Mouse (Mus musculus) heart, postnatal 10 days (tissue): ENCODE results near the gene Scrn3. TPM values are rescaled to one million over a fixed set of nuclear protein-coding genes. Genes with fewer than 3 reads are reported as not detected.

Experiments used
- DNase-seq, 2 experiments: peaks; one replicate each; pipeline ENCODE4 v3.0.0; 2021
- intact Hi-C: fragments of 180-260 bp; cut with DNase I; formaldehyde crosslinking; loops from one replicate; pipeline ENCODE4 v1.15.1; 2025
- total RNA-seq, 2 experiments: library from RNA; stranded (reverse); gene quantifications; 2 replicates each; pipeline ENCODE4 v1.2.3; 2021

The Scrn3 gene
- 10 to 100 TPM; 14.0 to 17.4 TPM for total RNA-seq

DNA sequence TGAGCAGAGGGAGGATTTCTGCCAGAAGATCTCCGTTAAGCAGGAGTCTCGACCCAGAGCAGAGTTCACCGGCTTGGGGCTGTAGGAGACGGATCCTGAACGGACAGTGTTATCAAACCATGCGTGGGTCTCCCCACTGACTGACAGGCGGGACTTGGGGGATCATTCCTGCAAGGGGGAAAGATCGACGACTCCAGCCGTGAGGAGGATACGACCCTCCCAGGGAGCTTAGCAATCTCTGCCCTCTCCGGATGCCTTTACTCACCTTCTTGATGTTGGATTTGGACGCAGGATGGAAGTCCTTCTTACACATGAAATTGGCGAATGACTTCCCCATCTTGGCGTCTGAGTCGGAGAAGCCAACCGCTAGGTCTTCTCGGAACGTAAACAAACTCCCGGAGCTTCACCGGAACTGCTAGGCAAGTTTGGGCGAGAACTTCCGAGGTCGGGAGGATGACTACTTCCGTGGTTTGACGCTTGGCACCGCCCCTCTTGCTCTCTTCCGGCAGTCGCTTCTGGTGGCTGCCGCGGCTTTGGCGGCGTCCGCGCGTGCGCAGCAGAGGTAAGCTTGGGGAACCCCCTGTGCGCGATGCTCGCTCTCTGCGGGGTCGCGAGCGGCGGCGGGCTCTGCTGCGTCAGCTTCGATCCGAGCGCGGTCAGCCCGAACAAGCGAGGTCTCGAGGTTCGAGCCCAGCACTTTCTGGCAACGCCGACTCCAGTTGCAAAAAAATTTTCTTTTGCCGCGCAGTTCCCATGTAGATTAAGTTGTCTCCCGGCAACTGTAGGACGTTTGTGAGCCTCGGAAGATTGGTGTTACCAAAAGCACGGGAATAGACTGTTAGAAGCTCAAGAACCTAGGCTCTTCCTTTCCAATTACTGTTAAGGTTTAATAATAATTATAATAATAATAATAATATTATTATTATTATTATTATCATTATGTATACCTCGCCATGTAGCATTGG, at the start of gene Scrn3, which contains the start of gene Cir1:
Gene Scrn3 (plus strand): TSS at position 450 of the 965 bp plus-strand sequence.
Gene Cir1 (minus strand): TSS at position 550 of the 965 bp plus-strand sequence.
- DNase-seq, result peak; percentile 96 to 97
- intact Hi-C loops, result loop anchor here (5.0 kb wide), 1 partner anchor 75 kb away; the partner anchor contains the start of gene Gpr155

DNA sequence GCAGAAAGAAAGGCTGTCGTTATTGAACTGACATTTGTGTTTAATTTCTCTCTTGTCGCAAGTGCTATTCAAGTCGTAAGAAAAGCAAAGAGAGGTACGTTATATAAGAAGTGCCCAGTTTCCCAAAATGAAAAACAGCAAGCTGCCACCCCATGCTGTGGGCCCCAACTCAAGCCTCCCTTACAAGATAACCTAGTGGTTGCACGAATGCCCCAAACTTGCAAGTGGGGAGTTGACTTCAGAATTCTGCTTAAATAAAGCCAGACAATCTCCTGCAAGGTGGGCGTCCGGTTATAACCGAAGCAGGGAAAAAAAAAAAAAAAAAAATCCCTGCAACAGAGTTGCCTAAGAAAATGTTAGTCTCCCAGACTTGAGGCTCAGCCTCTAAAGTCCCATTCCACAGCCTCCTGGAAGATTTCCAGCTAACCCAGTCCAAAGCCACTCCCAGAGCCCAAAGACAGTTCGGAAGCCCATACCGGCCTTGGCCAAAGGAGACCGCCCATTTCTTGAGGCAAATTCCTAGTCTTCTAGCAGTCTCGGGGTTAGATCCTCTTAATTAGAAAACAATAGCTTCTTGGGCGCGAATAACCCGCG, 49.1 kb upstream of the Scrn3 start:
- intact Hi-C loops, result no loop called here
- peak; percentile 47 to 59 for DNase-seq

- intact Hi-C loops, result no loop called here
- DNase-seq, result peak; percentile 56 to 62
These were observed 48.4 kb upstream of the Scrn3 start for GRCm38 (mm10) chr2:73263794-73264610.

DNA sequence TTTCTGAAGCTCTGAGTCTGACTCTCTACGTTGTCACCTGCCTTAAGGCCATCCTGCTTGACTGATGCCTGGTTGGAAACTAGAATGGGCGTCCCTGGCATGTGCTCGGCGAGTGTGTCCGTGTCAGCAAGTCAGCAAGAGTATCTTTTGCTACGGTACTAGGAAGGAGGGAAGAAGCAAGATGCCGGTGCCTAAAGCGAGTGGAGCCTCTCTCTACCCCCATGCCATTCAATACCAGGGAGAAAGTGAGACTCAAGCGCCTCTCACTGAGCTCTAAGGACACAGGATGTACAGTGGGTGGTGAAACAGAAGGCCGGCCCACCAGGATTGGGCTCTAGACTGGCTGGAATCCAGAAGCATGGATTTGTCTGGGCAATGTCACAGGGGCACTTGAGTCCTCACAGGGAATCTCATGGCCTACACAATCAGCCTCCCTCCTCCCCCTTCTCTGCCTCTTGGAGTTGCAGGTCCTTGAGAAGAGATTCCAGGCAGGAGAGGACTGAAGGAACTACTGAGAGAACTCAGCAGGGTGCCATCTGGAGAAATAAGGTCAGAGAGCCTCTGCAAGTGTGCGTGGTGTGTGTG, 47.7 kb upstream of the Scrn3 start:
- DNase-seq, result no peak
- intact Hi-C loops, result no loop called here

- intact Hi-C loops, result no loop called here
- peak in 1 of 2 experiments; percentile 4 for DNase-seq
These were observed 46.4 kb upstream of the Scrn3 start for GRCm38 (mm10) chr2:73266011-73266410.

DNA sequence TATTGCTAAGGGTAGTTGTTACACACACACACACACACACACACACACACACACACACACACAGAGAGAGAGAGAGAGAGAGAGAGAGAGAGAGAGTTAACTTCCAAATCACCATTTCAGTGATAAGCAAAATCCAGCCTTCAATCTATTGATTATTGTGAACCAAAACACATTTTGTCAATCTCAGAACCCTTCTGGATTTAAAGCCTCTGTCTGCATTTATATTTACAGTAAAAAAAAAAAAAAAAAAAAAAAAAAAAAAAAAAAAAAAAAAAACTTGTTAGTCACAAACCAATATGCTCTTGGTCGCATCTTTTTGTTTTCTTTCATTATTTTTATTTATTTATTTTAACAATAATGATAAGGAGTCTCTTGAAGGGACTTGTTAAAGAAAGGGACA, 45.8 kb upstream of the Scrn3 start:
- no peak for DNase-seq
- intact Hi-C loops, result no loop called here

GRCm38 (mm10) chr2:73267231-73267630, 45.2 kb upstream of the Scrn3 start:
- DNase-seq, result no peak
- intact Hi-C loops, result no loop called here

GRCm38 (mm10) chr2:73267818-73268217, 44.6 kb upstream of the Scrn3 start:
- intact Hi-C loops, result no loop called here
- no peak for DNase-seq

DNA sequence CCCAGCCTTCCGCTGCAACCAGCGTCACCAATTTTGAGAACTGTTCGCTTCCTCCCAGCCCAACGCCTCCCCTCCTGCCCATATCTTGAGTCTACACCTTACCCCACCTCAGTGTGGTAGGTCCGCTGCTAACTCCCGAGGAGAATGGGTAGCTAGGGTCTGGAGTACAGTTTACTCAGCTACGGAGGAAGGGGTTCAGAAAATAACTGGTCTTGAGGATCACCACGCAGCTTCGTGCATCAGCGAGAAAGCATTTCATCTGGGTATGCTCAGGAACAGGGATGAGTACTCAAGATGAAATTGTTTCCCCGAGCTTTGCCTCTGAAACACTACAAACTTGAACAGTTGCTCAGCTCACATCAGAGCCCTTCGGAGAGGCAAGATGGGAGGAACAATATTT, 44.1 kb upstream of the Scrn3 start:
- no peak for DNase-seq
- intact Hi-C loops, result no loop called here

DNA sequence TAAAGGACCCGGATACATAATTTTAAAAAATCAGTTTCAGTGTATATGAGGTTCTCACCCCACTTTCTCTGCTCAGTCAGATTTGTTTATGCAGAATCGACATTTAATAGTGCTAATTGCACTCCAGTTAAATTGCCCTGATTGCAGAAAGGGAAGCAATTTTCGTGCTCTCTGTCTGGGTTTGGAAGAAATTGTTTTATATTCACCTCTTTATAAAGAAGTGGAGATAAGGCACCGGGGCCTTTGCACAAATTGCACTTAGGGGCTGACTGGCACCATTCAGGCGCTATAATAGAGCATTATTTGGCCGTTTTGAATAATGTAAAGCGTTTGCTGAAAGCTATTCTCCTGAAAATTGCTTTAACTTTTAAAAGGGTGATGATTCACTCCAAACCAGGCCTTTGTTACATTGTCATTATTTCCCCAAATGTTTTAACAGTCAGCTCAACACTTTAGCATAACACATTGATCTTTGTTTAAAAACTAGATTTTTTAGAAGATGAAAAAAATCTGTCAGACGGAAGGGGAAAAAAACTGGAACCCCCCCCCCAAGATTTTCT, 43.5 kb upstream of the Scrn3 start:
- DNase-seq, result no peak
- intact Hi-C loops, result no loop called here

DNA sequence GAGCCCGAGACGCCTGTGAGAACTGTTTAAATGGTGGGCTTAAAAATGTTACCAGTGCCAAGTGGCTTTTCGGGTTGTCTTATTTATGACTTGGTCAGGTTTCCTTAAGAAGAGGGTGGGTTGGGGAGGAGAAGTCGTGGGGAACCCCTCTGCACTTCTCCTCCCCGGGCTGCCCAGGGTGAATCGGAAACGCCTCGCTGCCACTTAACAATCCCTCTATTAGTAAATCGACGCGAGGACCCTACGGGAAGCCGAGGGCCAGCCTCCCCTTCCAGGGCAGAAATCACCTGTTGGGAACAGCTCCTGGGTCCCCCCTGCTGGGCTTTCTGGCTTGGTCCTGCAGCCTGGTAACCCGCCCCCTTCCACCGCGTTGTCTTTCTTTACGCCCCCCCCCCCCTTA, 42.7 kb upstream of the Scrn3 start:
- DNase-seq, result no peak
- intact Hi-C loops, result loop anchor here (5.0 to 10.0 kb wide), 2 partner anchors 537 to 625 kb away; no protein-coding TSS in a partner anchor

GRCm38 (mm10) chr2:73270071-73270592, 42.3 kb upstream of the Scrn3 start:
- intact Hi-C loops, result loop anchor here (5.0 to 10.0 kb wide), 2 partner anchors 538 to 625 kb away; no protein-coding TSS in a partner anchor
- no peak for DNase-seq

GRCm38 (mm10) chr2:73270593-73271458, 41.6 kb upstream of the Scrn3 start:
- DNase-seq, result peak in 1 of 2 experiments; percentile 53
- intact Hi-C loops, result loop anchor here (5.0 to 10.0 kb wide), 2 partner anchors 539 to 626 kb away; no protein-coding TSS in a partner anchor

DNA sequence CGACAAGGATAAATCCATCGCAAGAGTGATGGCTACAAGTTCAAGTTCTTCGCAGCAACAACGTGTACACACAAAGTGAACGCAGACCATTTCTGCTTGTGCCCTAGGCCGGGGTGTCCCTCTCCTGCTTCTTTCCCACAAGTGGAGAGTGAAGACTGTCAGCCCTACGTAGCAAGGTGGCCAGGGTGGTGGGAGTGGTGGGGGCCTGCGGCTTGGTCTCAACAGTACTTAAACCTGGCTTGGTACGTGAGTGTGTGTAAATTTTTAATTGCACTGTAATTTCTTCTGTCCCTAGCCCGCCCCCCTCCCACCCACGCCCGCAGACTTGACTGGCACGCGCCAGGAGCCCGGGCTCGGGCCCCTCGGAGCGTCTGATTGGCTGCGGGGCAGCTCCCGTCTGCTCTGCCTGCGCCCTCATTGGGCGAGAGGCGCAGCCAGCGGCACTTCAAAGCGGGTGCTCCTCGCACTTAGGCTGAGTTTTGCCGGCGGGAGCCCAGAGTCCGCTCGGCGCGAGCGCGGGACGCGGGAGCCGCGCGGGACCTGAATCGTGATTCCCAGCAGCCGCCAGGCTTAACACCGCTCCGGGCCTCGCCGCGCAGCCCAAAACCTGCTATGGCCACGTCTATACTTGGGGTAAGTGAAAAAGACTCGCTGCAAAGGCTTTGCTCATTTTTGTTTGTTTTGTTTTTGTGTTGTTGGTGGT, 40.8 kb upstream of the Scrn3 start, which contains the start of gene Sp9:
Gene Sp9 (plus strand): TSS at position 467 of the 703 bp plus-strand sequence.
- intact Hi-C loops, result loop anchor here (5.0 to 10.0 kb wide), 2 partner anchors 539 to 627 kb away; no protein-coding TSS in a partner anchor
- peak; percentile 58 to 60 for DNase-seq

DNA sequence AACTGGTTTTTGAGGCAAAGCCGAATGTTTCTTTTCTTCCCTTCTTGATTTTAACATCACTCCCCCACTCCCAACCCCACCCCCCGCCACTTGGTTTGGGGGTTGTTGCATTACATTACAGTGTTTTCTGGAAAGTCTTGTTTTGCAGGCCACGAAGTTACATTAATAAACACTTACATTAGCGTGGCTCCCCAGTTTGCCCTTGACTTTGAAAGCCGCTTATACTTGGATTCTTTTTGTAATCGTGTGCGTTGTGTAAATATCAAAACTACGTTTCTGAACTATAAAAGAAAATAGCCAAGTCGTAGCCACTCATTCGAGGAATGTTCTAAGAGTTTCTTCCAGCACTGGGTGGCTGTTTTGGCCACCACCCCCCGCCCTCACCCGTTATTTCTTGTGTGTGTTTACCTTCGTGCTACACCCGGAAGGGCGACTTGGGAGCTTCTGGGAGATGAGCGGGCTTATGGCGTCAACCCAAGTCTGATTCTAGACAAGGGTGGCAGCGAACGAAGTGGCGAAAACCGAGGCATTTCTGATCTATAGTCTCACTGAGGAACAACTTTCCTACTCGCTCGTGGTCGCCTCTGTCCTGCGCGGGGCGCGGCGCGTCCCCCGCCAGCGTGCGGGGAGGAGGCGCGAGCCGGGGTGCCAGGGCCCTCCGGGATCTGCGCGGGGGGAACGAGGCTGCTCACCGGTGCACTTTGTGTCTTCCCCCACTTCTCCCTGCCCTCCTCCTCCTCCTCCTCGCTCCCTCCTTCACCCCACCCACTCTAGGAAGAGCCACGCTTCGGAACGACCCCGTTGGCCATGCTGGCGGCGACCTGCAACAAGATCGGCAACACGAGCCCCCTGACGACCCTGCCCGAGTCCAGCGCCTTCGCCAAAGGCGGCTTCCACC, 39.8 kb upstream of the Scrn3 start:
- intact Hi-C loops, result loop anchor here (5.0 to 10.0 kb wide), 2 partner anchors 540 to 628 kb away; no protein-coding TSS in a partner anchor
- DNase-seq, result peak in 1 of 2 experiments; percentile 54

- intact Hi-C loops, result loop anchor here (5.0 to 10.0 kb wide), 2 partner anchors 541 to 629 kb away; no protein-coding TSS in a partner anchor
- no peak for DNase-seq
These were observed 38.9 kb upstream of the Scrn3 start for GRCm38 (mm10) chr2:73273249-73274118.
